Comparison of ENCODE assay signal across 8 mouse cellular contexts in the genomic region with DNA sequence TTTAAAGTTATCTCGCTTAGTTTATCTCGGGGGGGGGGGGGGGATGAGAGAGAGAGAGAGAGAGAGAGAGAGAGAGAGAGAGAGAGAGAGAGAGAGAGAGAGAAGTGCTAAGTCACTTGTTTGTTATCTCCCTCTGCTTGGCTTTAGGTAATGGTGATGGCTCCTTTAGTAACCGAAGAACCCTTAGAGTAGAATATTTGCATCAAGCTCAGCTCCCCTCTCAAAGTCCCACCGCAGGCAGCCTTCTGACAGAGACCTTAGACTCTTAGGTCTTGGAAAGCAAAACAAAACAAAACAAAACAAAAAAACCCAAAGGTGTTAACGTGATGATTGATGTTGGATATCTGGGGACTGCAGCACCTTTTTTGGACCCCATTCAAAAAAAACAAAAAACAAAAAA. TPM values are rescaled to one million over a fixed set of nuclear protein-coding genes. Genes with fewer than 3 reads are reported as not detected.
DNase-seq lines count a peak whose midpoint lies in the region; ATAC-seq and TF ChIP-seq lines count a peak whose summit lies in the region.

No protein-coding gene starts in this region.

- no peaks in the 10 kb centered on the region for H3K9me3 ChIP-seq in forebrain, embryonic 11.5 days (ENCODE audit: control insufficient read depth, low read length)
- no peaks in the 10 kb centered on the region for H3K9me3 ChIP-seq in limb, embryonic 10.5 days (replicated peaks)
- H3K9me3 ChIP-seq in neural tube, embryonic 14.5 days (ENCODE audit: control insufficient read depth, low read length) = no peaks in the 10 kb centered on the region

- 22% methylated on average over 5 of the region's 5 CpGs for WGBS in forebrain, embryonic 11.5 days
- WGBS in limb, embryonic 10.5 days = 27% methylated on average over 5 of the region's 5 CpGs
- 35% methylated on average over 5 of the region's 5 CpGs for WGBS in neural tube, embryonic 14.5 days

- DNase-seq in layer of hippocampus, adult 2 months (ENCODE audit: low spot score in 2 of 2) = no peak
- DNase-seq in layer of hippocampus, adult 8-10 months (ENCODE audit: low spot score in 2 of 2) = no peak
- DNase-seq in forebrain, embryonic 11.5 days (ENCODE audit: low spot score) = no peak
- no peak for DNase-seq in limb, embryonic 10.5 days (ENCODE audit: low spot score)
- DNase-seq in cerebellum, adult 9-11 months = no peak
- DNase-seq in MN1 (ENCODE audit: low spot score) = no peak
- DNase-seq in gastrocnemius, postnatal 14 days = no peak

- H3K27ac ChIP-seq in layer of hippocampus, adult 2 months = peak overlapping the region; percentile 61; the same call in 1 of the 2 replicates
- H3K27ac ChIP-seq in forebrain, embryonic 11.5 days (ENCODE audit: low read depth, low read length) = no peak overlapping the region
- H3K27ac ChIP-seq in limb, embryonic 10.5 days = peak overlapping the region; percentile 68; the same call in 1 of the 2 replicates
- no peak overlapping the region for H3K27ac ChIP-seq in neural tube, embryonic 14.5 days (ENCODE audit: low read depth, low read length)

- H3K36me3 ChIP-seq in forebrain, embryonic 11.5 days (ENCODE audit: control insufficient read depth, insufficient read depth, low read length) = no peaks in the 10 kb centered on the region
- H3K36me3 ChIP-seq in limb, embryonic 10.5 days = no peaks in the 10 kb centered on the region
- no peaks in the 10 kb centered on the region for H3K36me3 ChIP-seq in neural tube, embryonic 14.5 days (ENCODE audit: control insufficient read depth, insufficient read depth, low read length)

- peak overlapping the region; percentile 86 for H3K4me3 ChIP-seq in layer of hippocampus, adult 2 months
- H3K4me3 ChIP-seq in forebrain, embryonic 11.5 days (ENCODE audit: low read depth, low read length) = peak overlapping the region; percentile 20
- H3K4me3 ChIP-seq in limb, embryonic 10.5 days = peak overlapping the region; percentile 49
- H3K4me3 ChIP-seq in neural tube, embryonic 14.5 days (ENCODE audit: low read depth, low read length) = peak overlapping the region; percentile 33

- ATAC-seq in forebrain, embryonic 11.5 days (replicated peaks; ENCODE audit: low FRiP score) = no peak
- peak; percentile 36; the same call in 1 of the 2 replicates for ATAC-seq in neural tube, embryonic 14.5 days (ENCODE audit: low read depth)

- peaks cover 4% of the 10 kb centered on the region for H3K4me1 ChIP-seq in forebrain, embryonic 11.5 days (replicated peaks; ENCODE audit: control insufficient read depth, insufficient read depth, low read length)
- H3K4me1 ChIP-seq in limb, embryonic 10.5 days = peaks cover 8% of the 10 kb centered on the region
- H3K4me1 ChIP-seq in neural tube, embryonic 14.5 days (ENCODE audit: control insufficient read depth, insufficient read depth, low read length) = no peaks in the 10 kb centered on the region

- H3K9ac ChIP-seq in forebrain, embryonic 11.5 days (ENCODE audit: low read length) = peak overlapping the region; percentile 55; the same call in 1 of the 2 replicates
- H3K9ac ChIP-seq in neural tube, embryonic 14.5 days (replicated peaks; ENCODE audit: low read depth, low read length) = peak overlapping the region; percentile 52

- no peak for TF ChIP-seq CTCF in layer of hippocampus, adult 2 months (conservative IDR thresholded peaks at IDR 0.05)

- no peaks in the 10 kb centered on the region for H3K27me3 ChIP-seq in forebrain, embryonic 11.5 days (ENCODE audit: control insufficient read depth, insufficient read depth, low read length)
- H3K27me3 ChIP-seq in limb, embryonic 10.5 days (ENCODE audit: low read depth, poor library complexity, severe bottlenecking) = no peaks in the 10 kb centered on the region
- no peaks in the 10 kb centered on the region for H3K27me3 ChIP-seq in neural tube, embryonic 14.5 days (ENCODE audit: control insufficient read depth, insufficient read depth, low read length)

- intact Hi-C loops in gastrocnemius, postnatal 14 days (cut with DNase I; ENCODE audit: low total_unique reads) = no loop called here

- peak overlapping the region; percentile 57 for H3K4me2 ChIP-seq in forebrain, embryonic 11.5 days (ENCODE audit: low read depth, low read length, severe bottlenecking)
- H3K4me2 ChIP-seq in neural tube, embryonic 14.5 days (ENCODE audit: low read depth, low read length) = peak overlapping the region; percentile 55

RNA-seq across cellular contexts. Expression of a gene that starts 0.2 kb away (rescaled TPM):
- 10 to 100 TPM; 30.2 TPM for total RNA-seq in layer of hippocampus, adult 2 months (2021)
- total RNA-seq in layer of hippocampus, adult 8-10 months (2022) = 10 to 100 TPM; 23.0 to 27.6 (median 26.1) TPM
- polyA plus RNA-seq in forebrain, embryonic 11.5 days (2014; fragmentation: Nextera tagmentation; extraction: Ambion mirVana) = 5.3 and 6.6 TPM in 2 replicates
- polyA plus RNA-seq in limb, embryonic 10.5 days (2016; fragmentation: Nextera tagmentation; extraction: Ambion mirVana) = 0.43 and 1.5 TPM in 2 replicates
- polyA plus RNA-seq in neural tube, embryonic 14.5 days (2014; fragmentation: Nextera tagmentation; extraction: Ambion mirVana) = 6.0 and 8.8 TPM in 2 replicates
- 10 to 100 TPM; 25.5 to 27.2 TPM for total RNA-seq in gastrocnemius, postnatal 14 days (2021)

RNA-seq across cellular contexts. Expression of a gene that starts 0.9 kb away (rescaled TPM):
- total RNA-seq in layer of hippocampus, adult 2 months (2021) = not detected
- not detected for total RNA-seq in layer of hippocampus, adult 8-10 months (2022)
- polyA plus RNA-seq in forebrain, embryonic 11.5 days (2014; fragmentation: Nextera tagmentation; extraction: Ambion mirVana) = not detected in 2 replicates
- polyA plus RNA-seq in limb, embryonic 10.5 days (2016; fragmentation: Nextera tagmentation; extraction: Ambion mirVana) = not detected in 2 replicates
- not detected in 2 replicates for polyA plus RNA-seq in neural tube, embryonic 14.5 days (2014; fragmentation: Nextera tagmentation; extraction: Ambion mirVana)
- under 1 TPM in 1 of 2 experiments, not detected in 1; 0.18 TPM for total RNA-seq in gastrocnemius, postnatal 14 days (2021)

Comparison
In these comparisons a context has a peak if more than half of its experiments do, and no peak if none do; other contexts are left out.
1. H3K27ac ChIP-seq: peak in layer of hippocampus, adult 2 months (single experiment) and limb, embryonic 10.5 days (single experiment); none in forebrain, embryonic 11.5 days (single experiment) and neural tube, embryonic 14.5 days (single experiment).
2. H3K4me3 ChIP-seq: peak in every context shown above with its lines; median percentile 86 in layer of hippocampus, adult 2 months; 49 in limb, embryonic 10.5 days; 33 in neural tube, embryonic 14.5 days; 20 in forebrain, embryonic 11.5 days.